Mouse (Mus musculus): ENCODE data around the gene Nupl2. TPM values are rescaled to one million over a fixed set of nuclear protein-coding genes. Genes with fewer than 3 reads are reported as not detected.
A peak's percentile ranks its signal among the peaks of the same experiment; 100 is the strongest.

Gene Nupl2
- total RNA-seq (2012; rRNA removed): 12.0 and 15.7 TPM in 2 replicates
- total RNA-seq (2014; rRNA removed): 33.4 and 33.9 TPM in 2 replicates
- 24.8 and 28.9 TPM in 2 replicates for polyA plus RNA-seq (2012; ENCODE audit: insufficient read length, low read depth)

DNA sequence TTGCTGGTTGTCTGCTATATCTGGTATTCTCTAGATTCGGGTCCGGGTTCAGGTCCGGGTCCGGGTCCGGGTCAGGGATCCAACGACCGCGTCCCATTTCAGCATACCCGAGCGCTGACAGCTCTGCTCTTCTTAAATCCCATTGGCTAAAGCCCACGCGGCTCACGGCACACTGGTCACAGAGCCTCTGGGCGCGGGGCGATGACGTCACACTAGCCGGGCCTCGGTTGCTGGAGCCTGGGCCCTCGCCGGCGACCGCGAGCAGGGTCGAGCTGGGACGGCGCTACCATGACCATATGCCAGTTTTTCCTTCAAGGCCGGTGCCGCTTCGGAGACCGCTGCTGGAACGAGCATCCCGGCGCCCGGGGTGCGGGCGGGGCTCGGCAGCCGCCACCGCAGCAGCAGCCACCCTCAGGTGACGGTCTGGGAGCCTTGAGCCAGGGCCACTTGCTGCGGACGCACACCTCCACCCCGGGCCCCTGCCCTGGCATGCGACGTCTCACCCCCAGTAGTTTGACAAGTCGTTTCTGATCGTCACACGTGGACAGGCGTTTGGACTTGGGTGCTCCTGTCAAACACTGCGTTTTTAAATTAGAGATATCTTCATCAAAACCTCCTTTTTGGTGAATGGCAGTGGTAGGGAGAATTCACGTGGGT lies at the start of gene Nupl2:
Nupl2 (plus strand) TSS at position 175 of the 657 bp plus-strand sequence.
- Histone ChIP-seq H3K27ac (ENCODE audit: insufficient read depth, low read depth) (peak within 1 kb of the TSS; percentile 5; the same call in 1 of the 2 replicates), H3K27me3 (replicated peaks) (no peaks in the 10 kb centered on the region), H3K79me2 (replicated peaks; ENCODE audit: control insufficient read depth, extremely low read depth, insufficient read depth, poor library complexity, severe bottlenecking) (peaks cover 3% of the 10 kb centered on the region; the same call in 1 of the 2 replicates), H3K4me2 (ENCODE audit: insufficient read depth, low read depth, poor library complexity, severe bottlenecking) (peak within 1 kb of the TSS; percentile 95), H3K9ac (ENCODE audit: insufficient read depth, low read depth) (peak within 1 kb of the TSS; percentile 70), H3K4me1 (ENCODE audit: control insufficient read depth in 1 of 2, insufficient read depth in 2 of 2) (peaks cover 0 to 22% of the 10 kb centered on the region in 2 experiments; a peak in 2 of 4 replicates), H3K9me3 (replicated peaks; ENCODE audit: low read length) (no peaks in the 10 kb centered on the region), H3K36me3 (replicated peaks in 1 of 2; ENCODE audit: control insufficient read depth in 1 of 2, insufficient read depth in 1 of 2, low read length in 1 of 2) (peaks cover 15 to 37% of the 10 kb centered on the region in 2 experiments), H3K4me3 (replicated peaks in 1 of 3; ENCODE audit: low read depth in 2 of 3, low read length in 2 of 3, poor library complexity in 1 of 3) (peak within 1 kb of the TSS; percentile 77 to 95 (median 86))
- in situ Hi-C loops (cut with MboI; ENCODE audit: low pct_ligation_motif_present, low pct_unique_long_range_greater_than_20kb, low sequenced_read_pairs) (loop anchor here (10.0 kb wide), 1 partner anchor 310 kb away; no protein-coding TSS in a partner anchor), dilution Hi-C loops (cut with MboI; ENCODE audit: extremely low pct_ligation_motif_present, extremely low pct_unique_long_range_greater_than_20kb, low sequenced_read_pairs) (no loop called here)
- peak; percentile 96 for DNase-seq (ENCODE audit: extremely low read depth)
- TF ChIP-seq NRF1 (IDR thresholded peaks at IDR 0.05; ENCODE audit: low read depth, low read length) (0 out of 2 replicates have a peak, but pooled peaks have one; percentile 32), ZNF384 (IDR thresholded peaks at IDR 0.05; ENCODE audit: low read depth, low read length) (no peak), POLR2AphosphoS2 (IDR thresholded peaks at IDR 0.05; ENCODE audit: low read depth, low read length) (peak; percentile 53; the same call in 1 of the 2 replicates), TBP (conservative IDR thresholded peaks at IDR 0.05; ENCODE audit: low read depth, low read length) (peak; percentile 48; the same call in 1 of the 2 replicates), E2F4 (IDR thresholded peaks at IDR 0.05; ENCODE audit: insufficient replicate concordance, low read depth, low read length) (no peak), USF2 (conservative IDR thresholded peaks at IDR 0.05; ENCODE audit: low read depth, low read length) (no peak), POLR2A (IDR thresholded peaks at IDR 0.05; ENCODE audit: low read depth, low read length) (peak; percentile 87), UBTF (IDR thresholded peaks at IDR 0.05; ENCODE audit: low read depth, low read length) (no peak), ELF1 (IDR thresholded peaks at IDR 0.05; ENCODE audit: low read depth, low read length) (0 out of 2 replicates have a peak, but pooled peaks have one; percentile 20), KAT2A (IDR thresholded peaks at IDR 0.05; ENCODE audit: insufficient replicate concordance, low read length) (0 out of 2 replicates have a peak, but pooled peaks have one; percentile 35), USF1 (IDR thresholded peaks at IDR 0.05; ENCODE audit: low read depth, low read length) (no peak; the same call in 1 of the 2 replicates), NELFE (IDR thresholded peaks at IDR 0.05; ENCODE audit: low read depth, low read length) (peak; percentile 83), JUN (IDR thresholded peaks at IDR 0.05; ENCODE audit: insufficient read depth, low read depth, low read length) (no peak), MYC (IDR thresholded peaks at IDR 0.05; ENCODE audit: low read depth, low read length) (peak; percentile 53; the same call in 1 of the 2 replicates), CTCF (conservative IDR thresholded peaks at IDR 0.05 in 1 of 2, IDR thresholded peaks at IDR 0.05 in 1 of 2; ENCODE audit: low read depth in 2 of 2, low read length in 2 of 2) (no peak), SMC3 (IDR thresholded peaks at IDR 0.05; ENCODE audit: low read depth, low read length) (no peak), ZMIZ1 (IDR thresholded peaks at IDR 0.05; ENCODE audit: low read depth, low read length) (no peak; the same call in 1 of the 2 replicates), IRF4 (IDR thresholded peaks at IDR 0.05; ENCODE audit: low read depth, low read length) (peak; percentile 54), GABPA (IDR thresholded peaks at IDR 0.05; ENCODE audit: insufficient replicate concordance, low read depth, low read length) (no peak), ZKSCAN1 (IDR thresholded peaks at IDR 0.05; ENCODE audit: borderline replicate concordance, low read depth, low read length) (no peak), MAZ (IDR thresholded peaks at IDR 0.05; ENCODE audit: low read depth, low read length) (no peak), RCOR1 (conservative IDR thresholded peaks at IDR 0.05; ENCODE audit: low read depth, low read length) (no peak), MEF2A (IDR thresholded peaks at IDR 0.05; ENCODE audit: borderline replicate concordance, low read depth, low read length) (peak; percentile 39; the same call in 1 of the 2 replicates), HCFC1 (IDR thresholded peaks at IDR 0.05; ENCODE audit: low read depth, low read length) (peak; percentile 83), MAFK (IDR thresholded peaks at IDR 0.05; ENCODE audit: insufficient replicate concordance, low read length) (no peak), JUND (conservative IDR thresholded peaks at IDR 0.05; ENCODE audit: low read depth, low read length) (no peak), EP300 (IDR thresholded peaks at IDR 0.05; ENCODE audit: low read length) (no peak), CHD2 (IDR thresholded peaks at IDR 0.05; ENCODE audit: low read length) (peak; percentile 30; the same call in 1 of the 2 replicates), MXI1 (IDR thresholded peaks at IDR 0.05; ENCODE audit: low read depth, low read length) (peak; percentile 93), PAX5 (IDR thresholded peaks at IDR 0.05; ENCODE audit: low read length) (no peak), RAD21 (IDR thresholded peaks at IDR 0.05; ENCODE audit: low read depth, low read length) (no peak), ETS1 (conservative IDR thresholded peaks at IDR 0.05; ENCODE audit: low read depth, low read length) (no peak), MAX (IDR thresholded peaks at IDR 0.05; ENCODE audit: low read length) (peak; percentile 72), CHD1 (IDR thresholded peaks at IDR 0.05; ENCODE audit: low read depth, low read length) (no peak), ZC3H11A (IDR thresholded peaks at IDR 0.05; ENCODE audit: low read depth, low read length) (no peak), TCF12 (IDR thresholded peaks at IDR 0.05; ENCODE audit: low read depth, low read length) (peak; percentile 72; the same call in 1 of the 2 replicates), BHLHE40 (IDR thresholded peaks at IDR 0.05; ENCODE audit: low read depth, low read length) (no peak), SIN3A (IDR thresholded peaks at IDR 0.05; ENCODE audit: low read length) (peak; percentile 77)

Measured in CH12.LX (cell line).